Mouse (Mus musculus): ENCODE data around the gene Qsox1. TPM values are rescaled to one million over a fixed set of nuclear protein-coding genes. Genes with fewer than 3 reads are reported as not detected.

Gene Qsox1
- polyA plus RNA-seq, 1 experiment from 2014 or later: 26.2 TPM

Other genes starting within 250 kb of the Qsox1 start
- gene Lhx4, start 61.2 kb downstream of the Qsox1 start, polyA plus RNA-seq (2015; fragmentation: Nextera tagmentation; extraction: Ambion mirVana): not detected in 2 replicates
- gene Cep350, start 160.4 kb upstream of the Qsox1 start, polyA plus RNA-seq (2015; fragmentation: Nextera tagmentation; extraction: Ambion mirVana): 7.0 and 7.9 TPM in 2 replicates
- gene Tor1aip2, start 222.5 kb upstream of the Qsox1 start, polyA plus RNA-seq (2015; fragmentation: Nextera tagmentation; extraction: Ambion mirVana): 76.6 and 81.5 TPM in 2 replicates
- gene Tor1aip1, start 223.6 kb upstream of the Qsox1 start, polyA plus RNA-seq (2015; fragmentation: Nextera tagmentation; extraction: Ambion mirVana): 28.4 and 32.0 TPM in 2 replicates